Mouse (Mus musculus) MEL (cell line): ENCODE measurements around the gene Wiz. TPM values are rescaled to one million over a fixed set of nuclear protein-coding genes. Genes with fewer than 3 reads are reported as not detected.

ENCODE experiments used
- DNase-seq: peaks from one replicate; pipeline ENCODE4 v3.0.0; 2011; ENCODE audit warnings: low read depth, low spot score
- H3K27ac ChIP-seq: 2 replicates; pipeline ENCODE4 v1.5.1; 2012; ENCODE audit warnings: low read depth, mild to moderate bottlenecking, control low read depth, low read length, moderate library complexity; ENCODE audit not compliant: control insufficient read depth
- H3K27me3 ChIP-seq, 2 experiments: fragments of 150-350 bp in 1 of 2; sonication (generic) in 1 of 2; 2 replicates each; pipeline ENCODE4 v1.6.1; 2012; ENCODE audit warnings: low read length in 2 of 2, mild to moderate bottlenecking in 2 of 2, improper control_type of control experiment in 1 of 2, moderate library complexity in 1 of 2; ENCODE audit not compliant: insufficient read depth in 2 of 2, control insufficient read depth in 1 of 2
- H3K36me3 ChIP-seq, 2 experiments: 2 replicates each; pipeline ENCODE4 v1.6.1; 2012 to 2014; ENCODE audit warnings: low read length in 2 of 2, improper control_type of control experiment in 1 of 2, inconsistent platforms in 1 of 2, mild to moderate bottlenecking in 1 of 2; ENCODE audit not compliant: insufficient read depth in 2 of 2, control insufficient read depth in 1 of 2
- H3K4me1 ChIP-seq, 2 experiments: fragments of 150-350 bp in 1 of 2; sonication (generic) in 1 of 2; 2 replicates each; pipeline ENCODE4 v1.6.1; 2012; ENCODE audit warnings: low read length in 2 of 2, improper control_type of control experiment in 1 of 2, mild to moderate bottlenecking in 1 of 2; ENCODE audit not compliant: insufficient read depth in 2 of 2, control insufficient read depth in 1 of 2
- H3K4me3 ChIP-seq, 2 experiments: fragments of 150-350 bp in 1 of 2; sonication (generic) in 1 of 2; 2 replicates each; pipeline ENCODE4 v1.5.1; 2012; ENCODE audit warnings: low read depth in 2 of 2, low read length in 2 of 2, mild to moderate bottlenecking in 2 of 2, moderate library complexity in 2 of 2, control low read depth in 1 of 2, improper control_type of control experiment in 1 of 2; ENCODE audit not compliant: control insufficient read depth in 1 of 2, insufficient read depth in 1 of 2
- H3K79me2 ChIP-seq: 2 replicates; pipeline ENCODE4 v1.6.1; 2012; ENCODE audit warnings: mild to moderate bottlenecking, low read length, moderate library complexity; ENCODE audit not compliant: control insufficient read depth, poor library complexity, insufficient read depth
- H3K9ac ChIP-seq: 2 replicates; pipeline ENCODE4 v1.6.1; 2012; ENCODE audit warnings: low read depth, mild to moderate bottlenecking, control low read depth, low read length, moderate library complexity; ENCODE audit not compliant: control insufficient read depth, poor library complexity, severe bottlenecking
- H3K9me3 ChIP-seq: fragments of 150-350 bp; sonication (generic); replicated peaks from 2 replicates; pipeline ENCODE4 v1.6.1; 2012; ENCODE audit warnings: mild to moderate bottlenecking, low read length, improper control_type of control experiment, moderate library complexity; ENCODE audit not compliant: insufficient read depth
- BHLHE40 ChIP-seq: IDR thresholded peaks from 2 replicates; pipeline ENCODE4 v1.6.1; 2012; ENCODE audit warnings: low read depth, mild to moderate bottlenecking, inconsistent platforms, low read length, improper control_type of control experiment, borderline replicate concordance
- CHD2 ChIP-seq: IDR thresholded peaks from 2 replicates; pipeline ENCODE4 v1.6.1; 2011; ENCODE audit warnings: low read length, improper control_type of control experiment
- CTCF ChIP-seq, 3 experiments: IDR thresholded peaks in 2 of 3; conservative IDR thresholded peaks in 1 of 3; 2 replicates each; pipeline ENCODE4 v1.5.1; 2011 to 2012; ENCODE audit warnings: low read length in 3 of 3, low read depth in 2 of 3, mild to moderate bottlenecking in 2 of 3, improper control_type of control experiment in 1 of 3, inconsistent platforms in 1 of 3, mixed read lengths in 1 of 3, moderate library complexity in 1 of 3; ENCODE audit not compliant: control insufficient read depth in 1 of 3, insufficient read depth in 1 of 3, poor library complexity in 1 of 3, severe bottlenecking in 1 of 3
- GABPA ChIP-seq: IDR thresholded peaks from 2 replicates; pipeline ENCODE4 v1.6.1; 2012; ENCODE audit warnings: low read depth, mild to moderate bottlenecking, inconsistent platforms, low read length, improper control_type of control experiment, moderate library complexity
- GATA1 ChIP-seq: IDR thresholded peaks from 2 replicates; pipeline ENCODE4 v1.6.1; 2011; ENCODE audit warnings: low read depth, low read length, improper control_type of control experiment
- KAT2A ChIP-seq: conservative IDR thresholded peaks from 2 replicates; pipeline ENCODE4 v1.6.1; 2012; ENCODE audit warnings: low read depth, low read length, improper control_type of control experiment, inconsistent platforms
- MAFK ChIP-seq: IDR thresholded peaks from 2 replicates; pipeline ENCODE4 v1.6.1; 2011; ENCODE audit warnings: low read depth, mild to moderate bottlenecking, low read length, improper control_type of control experiment, borderline replicate concordance
- MAX ChIP-seq: IDR thresholded peaks from 2 replicates; pipeline ENCODE4 v1.6.1; 2011; ENCODE audit warnings: low read length, improper control_type of control experiment
- MEF2A ChIP-seq: IDR thresholded peaks from 2 replicates; pipeline ENCODE4 v1.6.1; 2014; ENCODE audit warnings: low read depth, mild to moderate bottlenecking, inconsistent platforms, low read length, improper control_type of control experiment; ENCODE audit not compliant: poor library complexity, insufficient replicate concordance, severe bottlenecking; ENCODE audit errors: extremely low read depth
- MYB ChIP-seq: IDR thresholded peaks from 2 replicates; pipeline ENCODE4 v1.6.1; 2011; ENCODE audit warnings: mild to moderate bottlenecking, low read depth, low read length, improper control_type of control experiment
- NRF1 ChIP-seq: IDR thresholded peaks from 2 replicates; pipeline ENCODE4 v1.6.1; 2014; ENCODE audit warnings: low read depth, mild to moderate bottlenecking, inconsistent platforms, low read length, improper control_type of control experiment, moderate library complexity; ENCODE audit not compliant: poor library complexity, insufficient read depth, severe bottlenecking
- POLR2A ChIP-seq, 2 experiments: IDR thresholded peaks; 2 replicates each; pipeline ENCODE4 v1.6.1; 2011 to 2012; ENCODE audit warnings: low read length in 2 of 2, mild to moderate bottlenecking in 2 of 2, control low read depth in 1 of 2, improper control_type of control experiment in 1 of 2, low read depth in 1 of 2, moderate library complexity in 1 of 2; ENCODE audit not compliant: control insufficient read depth in 1 of 2, insufficient read depth in 1 of 2, poor library complexity in 1 of 2
- POLR2AphosphoS5 ChIP-seq: IDR thresholded peaks from 2 replicates; pipeline ENCODE4 v1.6.1; 2012; ENCODE audit warnings: low read depth, borderline replicate concordance, mild to moderate bottlenecking, inconsistent platforms, low read length, moderate library complexity, mixed read lengths
- SIN3A ChIP-seq: IDR thresholded peaks from 2 replicates; pipeline ENCODE4 v1.6.1; 2012; ENCODE audit warnings: low read length, improper control_type of control experiment, inconsistent platforms
- SMC3 ChIP-seq: IDR thresholded peaks from 2 replicates; pipeline ENCODE4 v1.6.1; 2011; ENCODE audit warnings: low read depth, low read length, improper control_type of control experiment
- TCF12 ChIP-seq: IDR thresholded peaks from 2 replicates; pipeline ENCODE4 v1.6.1; 2014; ENCODE audit warnings: low read depth, mild to moderate bottlenecking, inconsistent platforms, low read length, improper control_type of control experiment, moderate library complexity
- UBTF ChIP-seq: IDR thresholded peaks from 2 replicates; pipeline ENCODE4 v1.6.1; 2012; ENCODE audit warnings: low read depth, mild to moderate bottlenecking, inconsistent platforms, low read length, improper control_type of control experiment, moderate library complexity, borderline replicate concordance; ENCODE audit not compliant: insufficient read depth
- USF2 ChIP-seq, 2 experiments: IDR thresholded peaks; 2 replicates each; pipeline ENCODE4 v1.6.1; 2011 to 2012; ENCODE audit warnings: improper control_type of control experiment in 2 of 2, low read length in 2 of 2, borderline replicate concordance in 1 of 2, inconsistent platforms in 1 of 2, low read depth in 1 of 2, mild to moderate bottlenecking in 1 of 2; ENCODE audit not compliant: insufficient read depth in 1 of 2
- ZC3H11A ChIP-seq: IDR thresholded peaks from 2 replicates; pipeline ENCODE4 v1.6.1; 2012; ENCODE audit warnings: low read depth, mild to moderate bottlenecking, inconsistent platforms, low read length, improper control_type of control experiment
- ZNF384 ChIP-seq: IDR thresholded peaks from 2 replicates; pipeline ENCODE4 v1.6.1; 2012; ENCODE audit warnings: low read depth, mild to moderate bottlenecking, inconsistent platforms, low read length, improper control_type of control experiment
- polyA plus RNA-seq, 2 experiments: library from polyadenylated mRNA; stranded (reverse) in 1 of 2; unstranded in 1 of 2; fragments of >175 nt in 1 of 2; fragments of >200 nt in 1 of 2; gene quantifications; 2 replicates each; pipeline versions ENCODE4 v1.2.1 to v1.2.4; 2012; ENCODE audit warnings: low replicate concordance in 2 of 2, low read depth in 1 of 2; ENCODE audit not compliant: insufficient read length in 2 of 2, insufficient read depth in 1 of 2, missing spikeins in 1 of 2
- total RNA-seq: library from RNA; depleted of rRNA; stranded (reverse); fragments of 300-350 nt; gene quantifications from 2 replicates; pipeline ENCODE4 v1.2.3, GENCODE M21; 2012

Wiz gene
- total and polyA plus RNA-seq, 3 experiments: 4.4 to 44.1 TPM; not detected in 1

- Histone ChIP-seq H3K4me1 (peaks cover 0 to 3% of the 10 kb centered on the region in 2 experiments; a peak in 2 of 4 replicates), H3K36me3 (peaks cover 2 to 6% of the 10 kb centered on the region in 2 experiments; a peak in 3 of 4 replicates), H3K27ac (no peak overlapping the region), H3K79me2 (peaks cover under 1% of the 10 kb centered on the region; the same call in 1 of the 2 replicates), H3K9ac (no peak overlapping the region), H3K9me3 (no peaks in the 10 kb centered on the region), H3K4me3 (no peak overlapping the region), H3K27me3 (no peaks in the 10 kb centered on the region)
- DNase-seq: no peak
- TF ChIP-seq CTCF (IDR thresholded peaks at IDR 0.05 in 2 of 3, conservative IDR thresholded peaks at IDR 0.05 in 1 of 3; ENCODE audit: control insufficient read depth in 1 of 3, insufficient read depth in 1 of 3, low read depth in 2 of 3, low read length in 3 of 3, poor library complexity in 1 of 3, severe bottlenecking in 1 of 3) (no peak), SMC3 (no peak), ZNF384 (no peak), TCF12 (no peak), UBTF (no peak), GABPA (no peak), MEF2A (no peak), USF2 (IDR thresholded peaks at IDR 0.05; ENCODE audit: borderline replicate concordance in 1 of 2, insufficient read depth in 1 of 2, low read depth in 1 of 2, low read length in 2 of 2) (no peak), POLR2AphosphoS5 (no peak), NRF1 (no peak), MAFK (no peak), MAX (no peak), KAT2A (no peak), SIN3A (no peak), GATA1 (no peak), ZC3H11A (no peak), CHD2 (no peak)
Measured at GRCm38 (mm10) chr17:32356281-32356680, 33.0 kb downstream of the Wiz start.

- Histone ChIP-seq H3K27ac (no peak overlapping the region), H3K4me1 (peaks cover 0 to 4% of the 10 kb centered on the region in 2 experiments; a peak in 2 of 4 replicates), H3K79me2 (peaks cover 3% of the 10 kb centered on the region), H3K36me3 (peaks cover 2% of the 10 kb centered on the region in 2 experiments; a peak in 3 of 4 replicates), H3K4me3 (no peak overlapping the region), H3K27me3 (no peaks in the 10 kb centered on the region), H3K9me3 (no peaks in the 10 kb centered on the region), H3K9ac (no peak overlapping the region)
- no peak for DNase-seq
- TF ChIP-seq CTCF (IDR thresholded peaks at IDR 0.05 in 2 of 3, conservative IDR thresholded peaks at IDR 0.05 in 1 of 3; ENCODE audit: control insufficient read depth in 1 of 3, insufficient read depth in 1 of 3, low read depth in 2 of 3, low read length in 3 of 3, poor library complexity in 1 of 3, severe bottlenecking in 1 of 3) (no peak), SIN3A (no peak), MYB (no peak), BHLHE40 (no peak), KAT2A (no peak), ZC3H11A (no peak), GABPA (no peak), POLR2A (IDR thresholded peaks at IDR 0.05; ENCODE audit: control insufficient read depth in 1 of 2, insufficient read depth in 1 of 2, low read depth in 1 of 2, low read length in 2 of 2, poor library complexity in 1 of 2) (no peak)
Measured at GRCm38 (mm10) chr17:32355031-32355430, 34.2 kb downstream of the Wiz start.
